Mouse (Mus musculus): Measurements from ENCODE around the gene Gm20388.

Gm20388 gene

DNA sequence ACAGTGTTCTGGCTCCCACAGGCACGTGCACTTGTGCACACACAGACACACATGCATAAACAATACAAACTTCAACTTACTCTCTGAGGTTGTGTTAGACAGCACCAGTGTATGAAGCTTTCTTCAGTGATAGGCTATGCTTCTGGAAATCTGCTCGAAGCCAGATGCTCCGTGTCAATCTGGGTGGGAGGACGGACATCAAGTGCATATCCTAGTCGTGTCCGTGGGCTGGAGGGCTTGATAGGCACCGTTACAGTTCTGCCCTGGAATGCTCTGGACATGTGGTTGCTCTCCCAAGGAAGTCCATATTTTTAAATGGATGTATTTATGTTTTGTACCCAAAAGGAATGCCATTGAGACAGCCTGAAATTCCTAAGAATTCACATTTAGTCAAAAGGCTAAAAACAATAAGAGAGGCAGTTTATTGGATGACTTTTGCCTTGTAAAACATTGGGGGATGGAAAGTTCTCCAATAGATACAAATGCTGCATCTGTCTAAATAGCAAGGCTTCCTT is 2178.6 kb downstream of the Gm20388 start:
- DNase-seq (ENCODE audit: low spot score): no peak

DNA sequence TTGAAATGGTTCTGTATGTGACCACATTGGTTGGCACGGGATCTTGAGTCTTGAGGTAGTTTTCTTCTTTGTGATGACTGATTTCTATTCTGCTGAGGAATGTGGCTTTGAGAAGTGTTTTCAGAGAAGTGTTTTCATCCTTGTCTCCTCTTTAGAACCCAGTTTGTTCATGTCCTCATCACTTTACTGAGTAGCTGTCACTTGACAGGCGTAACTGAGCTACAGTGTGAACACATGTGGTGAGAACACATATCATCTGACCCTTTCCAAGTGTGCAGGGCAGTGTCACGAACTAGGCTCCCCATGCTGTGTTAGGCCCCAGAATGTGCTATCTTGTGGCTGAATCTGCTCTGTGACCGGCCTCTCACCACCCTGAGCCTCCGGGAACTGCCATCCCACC is 2181.8 kb downstream of the Gm20388 start:
- DNase-seq (ENCODE audit: low spot score): no peak

DNA sequence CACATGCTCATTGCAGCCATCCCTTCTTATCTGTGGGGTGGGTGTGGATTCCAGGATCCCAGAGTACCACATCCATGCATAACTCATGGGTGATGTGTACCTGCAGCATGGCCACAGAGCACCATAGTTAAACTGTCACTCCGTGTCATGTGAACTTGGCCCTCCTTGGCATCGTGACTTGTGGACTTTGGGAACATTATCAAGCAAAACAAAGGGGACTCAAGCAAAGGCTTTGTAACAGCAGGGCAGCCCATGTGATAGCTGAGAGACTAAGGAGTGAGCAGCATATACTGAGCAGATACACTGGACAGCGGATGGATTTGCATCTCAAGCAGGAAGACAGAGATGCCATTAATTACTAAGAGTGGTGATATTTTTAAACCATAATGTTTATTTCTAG is 2188.1 kb downstream of the Gm20388 start:
- DNase-seq (ENCODE audit: low spot score): no peak

DNA sequence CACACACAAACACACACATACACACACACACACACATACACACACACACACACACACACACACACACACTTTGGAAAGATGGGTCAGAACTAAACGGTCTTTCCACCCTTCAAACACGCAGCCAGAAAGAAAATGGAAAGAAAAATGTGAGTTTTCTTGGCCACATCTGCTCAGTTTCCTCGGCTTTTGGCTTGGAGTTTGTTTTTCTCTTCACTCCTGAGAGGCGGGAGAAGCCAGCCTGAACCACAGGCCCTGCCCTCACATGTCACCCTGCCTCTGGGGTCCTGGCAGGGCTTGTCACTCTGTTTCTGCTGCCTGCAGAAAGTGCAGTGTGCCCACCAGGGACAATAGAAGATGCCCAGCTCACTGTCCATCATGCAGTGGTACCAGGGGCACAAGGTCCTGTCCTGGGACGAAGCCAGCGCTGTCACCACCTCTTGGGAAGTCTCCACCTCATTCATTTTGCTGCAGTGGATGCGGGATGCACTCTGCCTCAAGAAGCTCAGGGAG is 2189.1 kb downstream of the Gm20388 start:
- no peak for DNase-seq (ENCODE audit: low spot score)

GRCm38 (mm10) chr8:122101816-122102215 is 2191.2 kb downstream of the Gm20388 start:
- no peak for DNase-seq (ENCODE audit: low spot score)

- peak; percentile 48 for DNase-seq (ENCODE audit: low spot score)
Measured at GRCm38 (mm10) chr8:122102286-122102685, 2191.6 kb downstream of the Gm20388 start.

DNA sequence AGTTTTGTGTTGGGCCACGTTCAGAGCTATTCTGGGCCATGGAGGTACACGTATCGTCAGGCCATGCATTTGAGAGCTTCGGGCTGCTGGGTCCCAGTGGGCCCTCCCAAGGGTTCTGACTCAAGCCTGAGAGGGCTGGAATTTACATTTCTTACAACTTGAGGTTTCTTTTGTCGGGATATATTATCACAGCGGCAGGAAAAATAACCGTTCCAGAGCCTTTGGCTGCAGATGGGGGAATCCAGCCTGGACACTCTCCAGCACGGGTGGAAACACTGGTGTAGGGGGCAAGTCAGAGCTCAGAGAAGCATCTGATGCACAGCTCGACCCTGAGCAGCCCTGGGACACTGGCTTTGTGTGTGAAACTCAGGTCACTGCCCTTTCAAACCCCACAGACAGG is 2192.6 kb downstream of the Gm20388 start:
- DNase-seq (ENCODE audit: low spot score): no peak

DNA sequence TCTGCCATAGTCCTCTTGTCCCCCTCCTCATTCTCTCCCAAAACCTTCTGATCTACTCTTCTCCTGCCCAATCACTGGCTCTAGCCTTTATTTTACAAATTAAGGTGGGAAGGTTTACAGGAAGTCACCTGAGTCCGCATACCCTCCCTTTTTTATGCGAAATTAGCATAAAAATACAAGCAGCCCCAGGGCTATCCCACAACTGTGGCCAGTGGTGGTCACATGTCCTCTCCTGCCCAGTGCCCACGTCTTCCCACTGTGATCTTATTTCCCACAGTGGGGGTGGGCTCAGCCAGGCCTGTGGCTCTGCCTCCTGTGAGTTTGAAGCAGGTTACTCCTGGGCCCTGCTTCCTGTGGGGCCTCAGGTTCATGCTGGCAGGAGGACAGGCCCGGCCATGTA is 2194.0 kb downstream of the Gm20388 start:
- DNase-seq (ENCODE audit: low spot score): no peak

DNA sequence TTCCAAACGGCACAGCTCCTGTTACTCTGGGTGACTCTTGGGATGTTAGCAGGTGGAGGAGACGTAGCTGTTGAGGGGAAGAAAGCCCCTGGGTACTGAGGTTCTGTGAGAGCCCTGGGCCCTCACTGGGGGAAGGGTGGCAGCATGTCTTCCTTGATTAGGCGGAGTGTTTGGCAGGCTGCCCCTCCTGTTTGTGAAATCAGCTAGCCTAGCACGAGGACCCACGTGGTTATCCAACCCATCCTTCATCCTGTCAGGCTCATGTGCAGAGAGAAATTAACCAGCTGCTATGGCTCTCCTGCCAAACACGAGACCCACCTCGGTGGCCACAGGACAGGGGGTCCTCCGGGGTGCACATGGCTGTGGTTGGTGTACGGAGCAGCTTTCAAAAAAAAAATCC is 2195.6 kb downstream of the Gm20388 start:
- DNase-seq (ENCODE audit: low spot score): no peak

GRCm38 (mm10) chr8:122110240-122110866 is 2199.7 kb downstream of the Gm20388 start:
- no peak for DNase-seq (ENCODE audit: low spot score)

GRCm38 (mm10) chr8:122110867-122111253 is 2200.2 kb downstream of the Gm20388 start:
- DNase-seq (ENCODE audit: low spot score): no peak

GRCm38 (mm10) chr8:122111745-122112144 is 2201.1 kb downstream of the Gm20388 start:
- no peak for DNase-seq (ENCODE audit: low spot score)

- DNase-seq (ENCODE audit: low spot score): no peak
Measured at GRCm38 (mm10) chr8:122112264-122112965, 2201.8 kb downstream of the Gm20388 start.

DNA sequence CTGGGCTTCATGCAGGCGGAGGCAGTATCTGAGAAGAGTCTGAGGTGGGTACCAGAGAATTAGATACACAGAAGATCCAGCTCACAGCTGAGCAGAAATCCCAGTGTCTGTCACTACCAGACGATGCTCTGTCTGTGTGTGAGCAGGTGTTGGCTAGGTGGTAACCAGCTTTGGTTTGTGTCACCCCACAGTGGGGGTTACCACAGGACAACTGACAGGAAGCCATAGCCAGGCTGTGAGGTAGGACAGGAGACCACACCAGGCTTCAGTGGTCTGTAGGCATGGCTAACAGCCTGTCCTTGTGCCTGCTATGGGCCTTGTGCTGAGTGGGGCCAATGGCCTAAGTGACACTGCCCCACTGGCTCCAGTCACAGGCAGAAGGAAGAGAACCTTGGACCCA is 2204.2 kb downstream of the Gm20388 start:
- DNase-seq (ENCODE audit: low spot score): no peak

DNA sequence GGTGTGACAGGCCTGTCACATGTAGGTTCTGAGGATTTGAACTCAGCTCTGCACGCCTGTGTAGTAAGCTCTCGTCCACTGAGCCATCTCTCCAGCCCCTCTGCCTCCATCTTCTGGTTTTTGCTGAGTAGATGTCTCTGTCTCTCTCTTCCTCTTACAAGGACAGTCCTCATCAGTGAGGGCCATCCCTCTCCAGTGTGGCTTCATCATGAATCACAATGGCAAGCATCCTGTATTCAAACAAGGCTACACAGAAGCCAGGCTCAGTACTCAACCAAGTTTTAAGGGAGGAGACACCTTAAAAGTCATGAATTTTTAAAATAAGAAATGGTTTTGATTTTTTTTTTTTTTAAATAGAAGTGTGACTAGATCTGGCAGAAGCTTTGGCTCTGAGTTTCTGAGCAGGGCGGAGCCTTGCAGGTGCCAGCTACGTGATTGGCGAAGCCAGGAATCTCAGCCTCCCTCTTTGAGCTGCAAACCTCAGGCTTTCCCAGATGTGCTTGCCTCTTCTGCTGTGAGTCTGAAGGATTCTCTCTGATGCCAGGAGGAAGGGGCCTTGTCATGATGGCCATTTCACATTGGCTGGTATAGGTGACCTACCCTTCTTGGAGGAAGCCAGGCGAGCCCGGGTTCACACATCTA is 2206.2 kb downstream of the Gm20388 start:
- DNase-seq (ENCODE audit: low spot score): no peak

DNA sequence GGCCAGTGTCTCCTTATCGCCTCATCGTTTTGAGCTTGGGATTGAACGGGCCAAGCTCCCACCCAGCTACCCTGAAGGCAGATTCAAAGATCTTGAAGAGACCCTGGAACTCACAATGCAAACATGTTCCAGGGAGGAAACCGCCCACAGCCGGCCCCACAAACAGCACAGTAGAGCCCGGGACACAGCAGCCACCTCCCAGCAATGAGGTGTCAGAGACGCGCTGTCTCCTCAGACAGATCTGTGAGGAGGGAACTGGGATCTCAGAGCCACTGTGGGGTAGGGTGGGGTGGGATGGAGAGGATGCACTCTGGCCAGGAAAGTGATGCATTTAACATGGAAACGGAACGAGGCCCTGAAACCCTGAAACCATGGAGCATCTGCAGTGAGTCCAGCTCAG is 2207.5 kb downstream of the Gm20388 start:
- DNase-seq (ENCODE audit: low spot score): no peak

- no peak for DNase-seq (ENCODE audit: low spot score)
Measured at GRCm38 (mm10) chr8:122118536-122118935, 2207.9 kb downstream of the Gm20388 start.

- DNase-seq (ENCODE audit: low spot score): no peak
Measured at GRCm38 (mm10) chr8:122124326-122124725, 2213.7 kb downstream of the Gm20388 start.

GRCm38 (mm10) chr8:122126659-122127058 is 2216.0 kb downstream of the Gm20388 start:
- no peak for DNase-seq (ENCODE audit: low spot score)

DNA sequence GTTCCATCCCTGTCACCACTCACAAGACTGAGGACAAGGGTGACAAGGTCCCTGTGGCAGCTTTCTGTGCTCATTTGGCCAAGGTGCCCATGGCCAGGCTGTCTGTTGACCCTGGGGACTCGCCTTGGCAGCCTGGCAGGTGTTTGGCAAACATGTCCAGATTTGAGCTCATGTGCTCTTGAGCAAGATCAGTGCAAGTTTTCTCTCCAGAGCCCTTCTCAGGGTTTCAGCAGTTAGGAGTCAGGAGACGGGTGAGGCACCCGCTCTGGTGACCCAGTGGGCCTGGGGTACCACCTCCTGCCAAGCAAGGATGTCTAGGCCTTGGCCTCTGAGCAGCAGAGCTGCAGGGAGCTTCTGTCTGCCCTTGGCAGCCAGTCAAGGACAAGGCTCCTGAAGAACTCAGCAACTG is 2223.5 kb downstream of the Gm20388 start:
- DNase-seq (ENCODE audit: low spot score): no peak

DNA sequence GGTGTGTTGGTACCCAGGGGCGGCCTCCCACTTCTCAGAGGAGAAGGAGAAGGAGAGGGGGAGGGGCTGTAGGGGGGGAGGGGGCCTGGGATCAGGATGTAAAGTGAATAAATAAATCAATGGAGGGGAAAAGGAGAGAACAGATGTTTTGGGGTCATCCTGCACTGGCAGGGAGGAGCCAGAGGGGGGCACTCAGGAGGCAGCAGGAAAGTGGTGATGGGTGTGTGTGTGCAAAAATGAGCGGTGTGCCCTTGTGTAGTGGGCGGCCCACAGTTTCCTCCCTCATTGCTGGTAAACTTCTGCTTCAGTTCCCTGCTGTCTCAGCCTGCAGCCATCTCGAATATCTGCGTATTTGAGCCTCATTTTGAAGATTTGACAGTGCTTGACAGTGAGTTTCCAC is 2224.9 kb downstream of the Gm20388 start:
- DNase-seq (ENCODE audit: low spot score): peak; percentile 17

DNA sequence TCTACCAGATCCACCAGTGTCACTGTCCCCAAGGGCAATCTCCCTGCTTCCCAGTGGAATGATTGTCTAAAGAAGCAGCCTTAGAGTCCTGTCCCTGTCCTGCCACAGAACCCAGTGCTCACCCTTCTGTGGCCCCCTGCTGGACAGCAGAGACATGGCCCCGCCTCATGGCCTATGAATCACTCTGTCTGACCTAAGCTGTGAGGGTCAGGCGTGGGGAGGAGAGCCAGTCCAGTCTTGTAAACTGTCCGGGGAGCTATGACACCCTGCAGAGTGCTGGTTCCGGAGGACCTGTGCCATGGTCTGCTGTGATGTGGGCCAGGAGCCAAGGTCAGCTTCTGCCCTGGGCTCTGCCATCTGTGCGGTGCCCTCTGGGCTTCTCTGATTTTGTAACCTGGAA is 2229.1 kb downstream of the Gm20388 start:
- DNase-seq (ENCODE audit: low spot score): peak; percentile 80

- DNase-seq (ENCODE audit: low spot score): no peak
Measured at GRCm38 (mm10) chr8:122140411-122140810, 2229.8 kb downstream of the Gm20388 start.

Data from retina, embryonic 14.5 days (tissue).